Mouse (Mus musculus): ENCODE data around the gene Spata46. TPM values are rescaled to one million over a fixed set of nuclear protein-coding genes. Genes with fewer than 3 reads are reported as not detected.

Spata46 gene
- polyA plus RNA-seq, 1 experiment from 2014 or later = 2.7 TPM

DNA sequence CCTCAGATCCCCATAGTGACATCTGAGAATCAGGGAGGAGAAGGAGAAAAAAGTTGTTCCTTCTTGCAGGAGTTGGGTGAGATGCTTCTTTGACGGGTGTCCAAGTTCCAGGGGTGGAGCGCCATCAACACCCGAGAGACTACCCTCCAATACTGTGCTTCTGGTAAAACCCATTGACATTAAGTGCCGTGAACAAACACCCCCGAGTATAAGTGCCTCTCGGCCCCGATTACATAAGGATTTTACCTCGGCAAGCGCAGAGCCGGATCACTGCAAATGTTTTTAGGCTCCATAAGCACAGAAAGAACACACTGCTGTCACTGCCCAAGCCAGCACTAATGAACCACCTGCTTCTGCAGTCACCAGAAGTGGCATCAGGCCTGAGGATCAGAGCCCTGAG, 14.4 kb downstream of the Spata46 start:
- H3K9ac ChIP-seq (ENCODE audit: low read length) = no peak overlapping the region
- H3K4me1 ChIP-seq (replicated peaks; ENCODE audit: control insufficient read depth, insufficient read depth, low read length) = no peaks in the 10 kb centered on the region
- no peaks in the 10 kb centered on the region for H3K9me3 ChIP-seq (ENCODE audit: control insufficient read depth, low read length)
- H3K27me3 ChIP-seq (replicated peaks; ENCODE audit: control insufficient read depth, insufficient read depth, low read length) = no peaks in the 10 kb centered on the region
- H3K4me2 ChIP-seq (ENCODE audit: low read length) = no peak overlapping the region
- WGBS = 88% methylated on average over 10 of the region's 10 CpGs
- peaks cover 3% of the 10 kb centered on the region; the same call in 1 of the 2 replicates for H3K36me3 ChIP-seq (ENCODE audit: control insufficient read depth, insufficient read depth, low read length)
- no peak overlapping the region for H3K27ac ChIP-seq (ENCODE audit: low read depth)
- DNase-seq (ENCODE audit: low spot score) (no peak), ATAC-seq (replicated peaks; ENCODE audit: low FRiP score, low TSS enrichment, low read depth) (no peak)
- no peak overlapping the region for H3K4me3 ChIP-seq (ENCODE audit: low read depth, low read length)

DNA sequence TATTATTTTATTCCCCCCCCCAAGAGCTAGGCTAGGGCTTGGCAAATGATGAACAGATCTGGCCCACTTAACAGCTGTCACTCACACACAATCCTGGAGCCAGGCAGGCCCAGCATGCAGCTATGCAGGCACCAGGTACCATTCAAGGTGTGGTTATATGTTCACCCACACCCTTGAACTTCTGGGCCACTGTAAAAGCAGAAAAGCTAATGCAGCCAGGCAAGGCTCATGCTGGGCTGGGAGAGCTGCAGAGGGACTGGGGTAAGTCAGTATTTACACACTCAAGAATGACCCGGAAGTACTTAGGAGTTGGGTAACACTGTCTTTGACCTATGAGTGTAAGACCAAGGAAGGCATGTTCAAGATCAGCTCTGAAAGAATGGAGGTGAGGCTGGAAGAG, 15.7 kb downstream of the Spata46 start:
- ATAC-seq (replicated peaks; ENCODE audit: low FRiP score, low TSS enrichment, low read depth) (no peak), DNase-seq (ENCODE audit: low spot score) (no peak)
- H3K9ac ChIP-seq (ENCODE audit: low read length) = no peak overlapping the region
- no peaks in the 10 kb centered on the region for H3K27me3 ChIP-seq (replicated peaks; ENCODE audit: control insufficient read depth, insufficient read depth, low read length)
- 0 out of 2 replicates have a peak, but pooled peaks cover 3% of the 10 kb centered on the region for H3K36me3 ChIP-seq (ENCODE audit: control insufficient read depth, insufficient read depth, low read length)
- H3K9me3 ChIP-seq (ENCODE audit: control insufficient read depth, low read length) = no peaks in the 10 kb centered on the region
- H3K4me3 ChIP-seq (ENCODE audit: low read depth, low read length) = no peak overlapping the region
- no peaks in the 10 kb centered on the region for H3K4me1 ChIP-seq (replicated peaks; ENCODE audit: control insufficient read depth, insufficient read depth, low read length)
- no peak overlapping the region for H3K27ac ChIP-seq (ENCODE audit: low read depth)
- WGBS = 86% methylated on average over 1 of the region's 1 CpGs
- H3K4me2 ChIP-seq (ENCODE audit: low read length) = no peak overlapping the region

DNA sequence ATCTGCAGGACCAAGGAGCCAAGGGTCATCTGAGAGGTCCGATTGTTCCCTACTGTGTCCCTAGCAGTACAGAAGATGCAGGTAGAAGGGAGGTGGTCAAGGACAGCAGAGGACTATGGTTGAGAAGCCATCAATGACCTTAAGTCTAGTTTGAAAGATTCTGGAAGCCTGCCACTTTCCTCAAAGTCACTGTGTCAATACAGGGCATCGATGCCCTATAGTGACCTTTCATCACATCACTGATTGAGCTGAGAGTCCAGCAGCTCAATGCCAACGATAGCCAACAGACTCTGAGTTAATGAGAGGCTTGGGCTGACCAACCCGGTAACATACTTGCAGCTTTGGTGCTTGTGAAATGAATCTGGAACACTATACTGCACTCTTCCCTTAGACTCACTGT, 16.7 kb downstream of the Spata46 start:
- H3K4me1 ChIP-seq (replicated peaks; ENCODE audit: control insufficient read depth, insufficient read depth, low read length) = no peaks in the 10 kb centered on the region
- no peak overlapping the region for H3K27ac ChIP-seq (ENCODE audit: low read depth)
- ATAC-seq (replicated peaks; ENCODE audit: low FRiP score, low TSS enrichment, low read depth) = no peak
- H3K9ac ChIP-seq (ENCODE audit: low read length) = no peak overlapping the region
- H3K36me3 ChIP-seq (ENCODE audit: control insufficient read depth, insufficient read depth, low read length) = no peaks in the 10 kb centered on the region
- H3K27me3 ChIP-seq (replicated peaks; ENCODE audit: control insufficient read depth, insufficient read depth, low read length) = no peaks in the 10 kb centered on the region
- no peaks in the 10 kb centered on the region for H3K9me3 ChIP-seq (ENCODE audit: control insufficient read depth, low read length)
- no peak overlapping the region for H3K4me2 ChIP-seq (ENCODE audit: low read length)
- 88% methylated on average over 4 of the region's 4 CpGs for WGBS
- no peak for DNase-seq (ENCODE audit: low spot score)
- H3K4me3 ChIP-seq (ENCODE audit: low read depth, low read length) = no peak overlapping the region

DNA sequence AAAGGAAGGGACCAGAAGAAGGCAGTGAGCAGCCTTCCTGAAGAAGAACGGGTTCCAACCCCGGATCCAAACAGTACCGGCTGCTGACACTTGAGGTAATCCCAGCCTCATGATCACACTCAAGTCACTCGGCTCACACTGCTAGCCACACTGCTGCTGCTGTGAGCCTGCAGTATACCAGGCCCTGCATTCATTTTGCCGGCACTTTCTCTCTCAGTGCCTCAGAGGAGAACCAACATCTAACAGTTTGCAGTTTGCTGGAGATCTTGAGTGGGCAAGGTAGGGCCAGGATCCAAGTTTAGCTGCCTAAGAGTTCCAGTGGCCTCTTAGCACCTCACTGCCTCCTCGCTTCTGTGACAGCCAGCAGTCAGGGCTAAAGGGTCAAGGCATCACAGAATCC, 23.3 kb downstream of the Spata46 start:
- Histone ChIP-seq H3K36me3 (ENCODE audit: control insufficient read depth, insufficient read depth, low read length) (no peaks in the 10 kb centered on the region), H3K9me3 (ENCODE audit: control insufficient read depth, low read length) (no peaks in the 10 kb centered on the region), H3K27ac (ENCODE audit: low read depth) (no peak overlapping the region), H3K27me3 (replicated peaks; ENCODE audit: control insufficient read depth, insufficient read depth, low read length) (no peaks in the 10 kb centered on the region), H3K9ac (ENCODE audit: low read length) (no peak overlapping the region), H3K4me1 (replicated peaks; ENCODE audit: control insufficient read depth, insufficient read depth, low read length) (no peaks in the 10 kb centered on the region), H3K4me3 (ENCODE audit: low read depth, low read length) (no peak overlapping the region), H3K4me2 (ENCODE audit: low read length) (no peak overlapping the region)
- 51% methylated on average over 6 of the region's 6 CpGs for whole genome bisulfite sequencing
- DNase-seq (ENCODE audit: low spot score) (no peak), ATAC-seq (replicated peaks; ENCODE audit: low FRiP score, low TSS enrichment, low read depth) (no peak)

DNA sequence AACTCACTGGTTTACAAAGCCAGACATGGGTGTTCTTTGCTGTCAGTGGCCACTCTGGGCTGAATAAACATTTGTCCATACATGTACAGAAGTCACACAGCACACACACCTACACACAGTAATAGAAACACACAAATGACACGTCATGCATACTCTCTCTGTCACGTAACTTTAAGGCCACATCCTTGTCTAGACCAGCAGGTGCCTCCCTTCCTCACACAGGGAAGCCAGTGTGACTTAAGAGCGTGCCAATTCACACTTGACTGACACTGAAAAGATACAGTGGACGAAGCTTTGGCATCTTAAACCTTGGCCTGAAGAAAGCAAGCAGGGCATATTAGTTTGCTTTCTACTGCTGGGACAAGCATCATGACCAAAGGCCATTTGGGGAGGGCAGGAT, 24.2 kb downstream of the Spata46 start:
- Histone ChIP-seq H3K9me3 (ENCODE audit: control insufficient read depth, low read length) (no peaks in the 10 kb centered on the region), H3K27me3 (replicated peaks; ENCODE audit: control insufficient read depth, insufficient read depth, low read length) (no peaks in the 10 kb centered on the region), H3K4me3 (ENCODE audit: low read depth, low read length) (no peak overlapping the region), H3K27ac (ENCODE audit: low read depth) (no peak overlapping the region), H3K4me2 (ENCODE audit: low read length) (no peak overlapping the region), H3K36me3 (ENCODE audit: control insufficient read depth, insufficient read depth, low read length) (no peaks in the 10 kb centered on the region), H3K9ac (ENCODE audit: low read length) (no peak overlapping the region), H3K4me1 (replicated peaks; ENCODE audit: control insufficient read depth, insufficient read depth, low read length) (no peaks in the 10 kb centered on the region)
- DNase-seq (ENCODE audit: low spot score) = no peak
- 92% methylated on average over 4 of the region's 4 CpGs for WGBS
- ATAC-seq (replicated peaks; ENCODE audit: low FRiP score, low TSS enrichment, low read depth) = no peak

DNA sequence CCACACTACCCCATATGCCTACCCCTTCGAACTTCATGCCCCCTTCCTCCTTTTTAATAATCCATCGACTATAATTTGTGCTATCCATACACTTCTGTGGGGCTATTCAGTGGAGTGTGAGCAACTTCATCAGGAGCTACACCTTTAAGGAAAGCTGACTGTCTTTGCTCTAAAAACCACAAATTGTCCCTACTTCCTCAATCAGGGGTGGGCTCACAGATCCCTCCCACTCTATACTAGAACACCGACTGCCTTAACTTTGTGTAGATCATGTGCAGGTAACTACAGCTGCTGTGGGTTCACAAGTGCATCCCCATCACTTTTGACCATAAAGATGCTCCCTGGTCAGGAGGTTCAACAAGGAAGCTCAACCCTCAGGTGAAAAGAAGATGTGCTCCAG, 31.3 kb downstream of the Spata46 start:
- ATAC-seq (replicated peaks; ENCODE audit: low FRiP score, low TSS enrichment, low read depth) (no peak), DNase-seq (ENCODE audit: low spot score) (no peak)
- 93% methylated on average over 3 of the region's 3 CpGs for WGBS
- H3K4me1 ChIP-seq (replicated peaks; ENCODE audit: control insufficient read depth, insufficient read depth, low read length) = no peaks in the 10 kb centered on the region
- H3K4me3 ChIP-seq (ENCODE audit: low read depth, low read length) = no peak overlapping the region
- no peaks in the 10 kb centered on the region for H3K36me3 ChIP-seq (ENCODE audit: control insufficient read depth, insufficient read depth, low read length)
- no peak overlapping the region for H3K4me2 ChIP-seq (ENCODE audit: low read length)
- H3K27ac ChIP-seq (ENCODE audit: low read depth) = no peak overlapping the region
- no peak overlapping the region for H3K9ac ChIP-seq (ENCODE audit: low read length)
- no peaks in the 10 kb centered on the region for H3K9me3 ChIP-seq (ENCODE audit: control insufficient read depth, low read length)
- H3K27me3 ChIP-seq (replicated peaks; ENCODE audit: control insufficient read depth, insufficient read depth, low read length) = no peaks in the 10 kb centered on the region

DNA sequence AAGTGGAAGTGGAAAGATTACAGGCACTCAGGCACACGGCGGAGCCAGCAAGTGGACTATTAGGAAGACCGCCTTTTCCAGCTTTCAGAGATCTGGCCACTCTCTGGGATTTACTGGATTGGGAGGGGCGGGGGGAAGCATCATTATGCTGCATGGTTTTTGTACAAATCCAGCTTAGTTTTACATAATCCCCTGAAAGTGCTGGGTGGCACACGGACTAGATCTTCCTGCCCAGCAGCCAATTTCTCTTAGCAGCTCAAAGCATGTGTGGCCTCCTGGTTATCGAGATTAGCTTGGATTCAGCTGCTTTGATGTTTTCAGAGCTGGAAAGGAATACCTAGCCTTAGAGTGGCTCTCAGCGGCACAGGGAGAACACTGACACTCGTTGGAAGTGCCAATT, 34.5 kb downstream of the Spata46 start:
- no peaks in the 10 kb centered on the region for H3K27me3 ChIP-seq (replicated peaks; ENCODE audit: control insufficient read depth, insufficient read depth, low read length)
- no peak overlapping the region for H3K9ac ChIP-seq (ENCODE audit: low read length)
- no peak for DNase-seq (ENCODE audit: low spot score)
- no peaks in the 10 kb centered on the region for H3K36me3 ChIP-seq (ENCODE audit: control insufficient read depth, insufficient read depth, low read length)
- 85% methylated on average over 8 of the region's 8 CpGs for WGBS
- no peak overlapping the region for H3K4me3 ChIP-seq (ENCODE audit: low read depth, low read length)
- H3K4me1 ChIP-seq (replicated peaks; ENCODE audit: control insufficient read depth, insufficient read depth, low read length) = no peaks in the 10 kb centered on the region
- no peak overlapping the region for H3K27ac ChIP-seq (ENCODE audit: low read depth)
- H3K9me3 ChIP-seq (ENCODE audit: control insufficient read depth, low read length) = no peaks in the 10 kb centered on the region
- ATAC-seq (replicated peaks; ENCODE audit: low FRiP score, low TSS enrichment, low read depth) = no peak
- H3K4me2 ChIP-seq (ENCODE audit: low read length) = no peak overlapping the region

DNA sequence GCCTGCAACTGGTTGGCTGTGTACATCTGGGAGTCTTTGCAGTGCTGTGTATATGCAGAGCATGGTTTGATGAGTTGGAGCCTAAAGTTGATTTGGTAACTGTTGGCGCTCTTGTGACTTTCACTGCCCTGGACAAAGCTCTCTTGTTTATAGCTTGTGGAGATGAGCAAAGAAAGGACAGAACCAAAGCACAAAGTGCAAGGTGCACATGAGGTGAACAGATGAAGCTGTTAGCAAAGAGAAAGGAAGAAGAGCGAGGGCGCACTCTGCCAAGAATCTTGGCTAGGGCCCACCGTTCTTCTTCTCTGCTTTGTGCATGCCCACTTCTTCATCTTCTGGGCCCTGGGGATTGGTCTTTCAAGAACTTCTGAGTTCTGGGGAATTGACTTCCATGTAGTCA, 35.3 kb downstream of the Spata46 start:
- H3K9ac ChIP-seq (ENCODE audit: low read length) = no peak overlapping the region
- no peaks in the 10 kb centered on the region for H3K9me3 ChIP-seq (ENCODE audit: control insufficient read depth, low read length)
- H3K4me2 ChIP-seq (ENCODE audit: low read length) = no peak overlapping the region
- no peaks in the 10 kb centered on the region for H3K4me1 ChIP-seq (replicated peaks; ENCODE audit: control insufficient read depth, insufficient read depth, low read length)
- 96% methylated on average over 4 of the region's 4 CpGs for WGBS
- no peak overlapping the region for H3K4me3 ChIP-seq (ENCODE audit: low read depth, low read length)
- no peaks in the 10 kb centered on the region for H3K36me3 ChIP-seq (ENCODE audit: control insufficient read depth, insufficient read depth, low read length)
- ATAC-seq (replicated peaks; ENCODE audit: low FRiP score, low TSS enrichment, low read depth) (no peak), DNase-seq (ENCODE audit: low spot score) (no peak)
- H3K27me3 ChIP-seq (replicated peaks; ENCODE audit: control insufficient read depth, insufficient read depth, low read length) = no peaks in the 10 kb centered on the region
- no peak overlapping the region for H3K27ac ChIP-seq (ENCODE audit: low read depth)

DNA sequence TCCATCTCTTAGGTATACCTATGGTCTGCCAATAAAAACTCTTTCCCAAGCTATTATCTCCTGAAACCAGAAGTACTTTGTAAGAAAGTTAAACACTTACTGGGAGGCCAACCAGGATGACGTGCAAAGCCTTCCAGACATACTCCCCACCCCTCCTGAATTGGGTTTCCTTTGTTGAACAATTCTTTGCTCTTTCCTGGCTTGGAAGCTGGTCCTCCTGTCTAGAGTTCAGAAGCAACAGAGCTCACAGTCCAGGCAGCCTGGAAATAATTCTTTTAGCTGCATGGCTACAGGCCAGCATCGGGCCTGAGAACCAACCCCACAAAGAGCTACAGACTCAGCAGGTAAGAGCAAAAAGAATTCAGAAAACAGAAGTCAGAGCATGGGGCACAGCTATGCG, 37.7 kb downstream of the Spata46 start:
- Histone ChIP-seq H3K9me3 (ENCODE audit: control insufficient read depth, low read length) (no peaks in the 10 kb centered on the region), H3K4me1 (replicated peaks; ENCODE audit: control insufficient read depth, insufficient read depth, low read length) (no peaks in the 10 kb centered on the region), H3K27ac (ENCODE audit: low read depth) (no peak overlapping the region), H3K9ac (ENCODE audit: low read length) (no peak overlapping the region), H3K27me3 (replicated peaks; ENCODE audit: control insufficient read depth, insufficient read depth, low read length) (no peaks in the 10 kb centered on the region), H3K4me2 (ENCODE audit: low read length) (no peak overlapping the region), H3K4me3 (ENCODE audit: low read depth, low read length) (no peak overlapping the region), H3K36me3 (ENCODE audit: control insufficient read depth, insufficient read depth, low read length) (no peaks in the 10 kb centered on the region)
- DNase-seq (ENCODE audit: low spot score) (no peak), ATAC-seq (replicated peaks; ENCODE audit: low FRiP score, low TSS enrichment, low read depth) (no peak)
- 60% methylated on average over 3 of the region's 3 CpGs for WGBS
